Mouse (Mus musculus) MEL (cell line): ENCODE results near the gene Polr1e.

Source experiments
- CTCF ChIP-seq, 3 experiments: IDR thresholded peaks in 2 of 3; conservative IDR thresholded peaks in 1 of 3; 2 replicates each; pipeline ENCODE4 v1.5.1; 2011 to 2012; ENCODE audit warnings: low read length in 3 of 3, low read depth in 2 of 3, mild to moderate bottlenecking in 2 of 3, improper control_type of control experiment in 1 of 3, inconsistent platforms in 1 of 3, mixed read lengths in 1 of 3, moderate library complexity in 1 of 3; ENCODE audit not compliant: control insufficient read depth in 1 of 3, insufficient read depth in 1 of 3, poor library complexity in 1 of 3, severe bottlenecking in 1 of 3
- ELF1 ChIP-seq: IDR thresholded peaks from 2 replicates; pipeline ENCODE4 v1.6.1; 2014; ENCODE audit warnings: low read depth, mild to moderate bottlenecking, inconsistent platforms, low read length, improper control_type of control experiment, moderate library complexity
- HCFC1 ChIP-seq: IDR thresholded peaks from 2 replicates; pipeline ENCODE4 v1.6.1; 2012; ENCODE audit warnings: low read depth, mild to moderate bottlenecking, inconsistent platforms, low read length, improper control_type of control experiment, moderate library complexity
- MAX ChIP-seq: IDR thresholded peaks from 2 replicates; pipeline ENCODE4 v1.6.1; 2011; ENCODE audit warnings: low read length, improper control_type of control experiment
- POLR2A ChIP-seq, 2 experiments: IDR thresholded peaks; 2 replicates each; pipeline ENCODE4 v1.6.1; 2011 to 2012; ENCODE audit warnings: low read length in 2 of 2, mild to moderate bottlenecking in 2 of 2, control low read depth in 1 of 2, improper control_type of control experiment in 1 of 2, low read depth in 1 of 2, moderate library complexity in 1 of 2; ENCODE audit not compliant: control insufficient read depth in 1 of 2, insufficient read depth in 1 of 2, poor library complexity in 1 of 2
- POLR2AphosphoS5 ChIP-seq: IDR thresholded peaks from 2 replicates; pipeline ENCODE4 v1.6.1; 2012; ENCODE audit warnings: low read depth, borderline replicate concordance, mild to moderate bottlenecking, inconsistent platforms, low read length, moderate library complexity, mixed read lengths
- SMC3 ChIP-seq: IDR thresholded peaks from 2 replicates; pipeline ENCODE4 v1.6.1; 2011; ENCODE audit warnings: low read depth, low read length, improper control_type of control experiment
- TBP ChIP-seq: IDR thresholded peaks from 2 replicates; pipeline ENCODE4 v1.8.0; 2011; ENCODE audit warnings: low read depth, low read length, improper control_type of control experiment

DNA sequence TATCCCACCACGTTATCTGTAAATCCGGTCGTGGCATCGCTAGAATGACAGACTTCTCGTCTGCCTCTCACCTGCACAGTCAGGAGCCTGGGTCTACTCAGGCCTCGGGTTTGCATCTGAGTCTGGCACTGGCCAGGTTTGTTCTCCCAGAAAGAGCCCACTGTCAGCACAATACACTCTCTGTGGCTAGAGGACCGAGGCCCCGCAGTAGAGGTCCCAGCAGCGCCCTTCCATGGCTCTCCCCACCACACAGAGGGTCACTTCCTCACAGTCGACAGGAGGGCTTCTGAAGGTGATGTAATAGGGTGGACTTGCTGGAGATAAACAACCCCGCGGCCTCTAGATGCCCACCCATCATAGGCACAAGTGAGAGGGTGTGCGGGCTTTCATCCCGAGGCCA, 44.5 kb upstream of the Polr1e start:
- TF ChIP-seq POLR2AphosphoS5 (no peak), HCFC1 (no peak), SMC3 (no peak), ELF1 (no peak), CTCF (IDR thresholded peaks at IDR 0.05 in 2 of 3, conservative IDR thresholded peaks at IDR 0.05 in 1 of 3; ENCODE audit: control insufficient read depth in 1 of 3, insufficient read depth in 1 of 3, low read depth in 2 of 3, low read length in 3 of 3, poor library complexity in 1 of 3, severe bottlenecking in 1 of 3) (no peak), POLR2A (IDR thresholded peaks at IDR 0.05; ENCODE audit: control insufficient read depth in 1 of 2, insufficient read depth in 1 of 2, low read depth in 1 of 2, low read length in 2 of 2, poor library complexity in 1 of 2) (no peak), TBP (no peak), MAX (no peak)
